Mouse (Mus musculus): ENCODE measurements around the gene Fbxl14.
"Not testable (repeated sequence)": the region's sequence is repeated elsewhere in the genome, so short reads cannot be mapped to it uniquely, and the experiment has no call there.

The Fbxl14 gene

DNA sequence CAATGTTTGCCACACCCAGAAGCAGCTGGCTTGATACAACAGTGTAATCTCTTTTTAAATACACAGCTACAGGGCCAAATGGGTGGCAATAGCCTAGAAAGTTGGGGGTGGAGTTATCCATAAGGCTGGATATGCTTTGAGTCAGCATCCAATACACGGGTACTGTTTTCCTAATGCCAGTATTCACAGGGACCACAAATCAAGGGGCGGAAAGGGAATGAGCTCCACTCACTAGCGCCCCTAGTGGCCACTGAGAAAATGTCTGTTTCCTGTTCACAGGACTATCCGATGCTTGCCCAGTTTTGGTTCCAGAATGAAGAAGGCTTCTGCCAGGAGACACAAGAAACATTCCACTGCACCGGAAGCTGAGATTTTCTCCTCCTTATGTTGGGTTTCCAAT is 7.3 kb upstream of the Fbxl14 start:
- peak; percentile 60 for DNase-seq

GRCm38 (mm10) chr6:119472705-119473104 is 6.8 kb upstream of the Fbxl14 start:
- DNase-seq: no peak

DNA sequence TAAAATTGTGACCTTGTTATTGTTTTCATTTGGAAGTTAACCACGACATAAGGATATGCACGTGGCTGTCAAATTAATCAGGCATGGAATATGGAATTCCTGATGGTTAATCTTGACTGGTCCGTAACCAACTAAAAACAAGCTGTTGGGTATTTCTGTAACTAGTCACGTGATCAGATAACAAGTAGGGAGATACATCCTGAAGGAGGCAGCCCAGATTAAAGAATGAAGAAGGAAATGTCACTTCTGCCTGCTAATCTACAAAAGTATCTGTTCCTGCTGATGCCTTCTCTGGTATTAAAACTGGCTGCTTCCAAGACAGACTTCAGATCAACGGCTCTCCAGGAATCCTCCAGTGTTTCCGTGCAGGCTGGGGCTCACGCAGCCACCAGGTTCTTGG is 6.0 kb upstream of the Fbxl14 start:
- DNase-seq: no peak

GRCm38 (mm10) chr6:119473992-119474391 is 5.5 kb upstream of the Fbxl14 start:
- no peak for DNase-seq

DNA sequence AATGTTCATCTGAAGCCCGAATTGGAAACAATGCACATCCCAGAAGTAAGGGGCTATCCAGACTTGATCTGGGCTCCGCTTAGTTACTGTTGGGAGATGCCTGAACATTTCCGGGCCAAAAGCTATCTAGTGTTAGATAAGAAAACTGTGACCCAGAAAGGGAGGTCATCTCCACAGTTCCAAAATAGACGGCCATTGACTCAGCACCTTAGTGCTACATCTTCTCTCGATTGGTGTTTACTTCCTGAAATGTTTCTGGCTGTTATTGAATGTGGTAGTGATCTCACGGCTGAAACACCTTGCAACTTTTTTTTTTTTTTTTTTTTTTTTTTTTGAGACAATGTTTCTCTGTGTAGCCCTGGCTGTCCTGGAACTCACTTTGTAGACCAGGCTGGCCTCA is 3.5 kb upstream of the Fbxl14 start:
- DNase-seq: no peak

DNA sequence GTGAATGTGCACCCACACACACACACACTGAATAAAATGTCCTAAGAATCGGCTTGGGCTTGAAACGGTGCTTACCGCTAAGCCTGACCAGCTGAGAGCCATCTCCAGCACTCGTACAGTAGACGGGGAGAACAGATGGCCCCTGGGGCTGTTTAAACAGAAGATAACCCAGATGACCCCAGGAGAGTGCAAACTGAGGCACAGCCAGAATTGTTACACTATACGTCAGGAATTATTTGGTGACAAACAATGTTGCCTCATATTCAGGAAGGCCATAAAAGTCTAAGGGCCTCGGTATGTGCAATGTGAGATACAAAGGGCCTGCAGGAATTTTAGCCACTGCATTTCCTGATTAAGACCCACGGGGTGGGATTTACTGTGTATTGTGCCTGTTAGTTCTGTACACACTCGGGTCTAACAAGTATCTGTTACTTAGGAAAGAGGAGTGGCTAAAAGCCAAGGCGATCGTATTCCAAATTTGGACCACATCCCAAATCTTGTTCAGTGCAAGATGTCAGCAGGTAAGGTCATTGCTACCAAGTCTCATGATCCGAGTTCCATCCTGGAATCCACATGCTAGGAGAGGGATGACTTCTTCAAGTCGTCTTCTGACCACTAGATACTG is 1.7 kb upstream of the Fbxl14 start:
- DNase-seq: peak; percentile 65

GRCm38 (mm10) chr6:119478560-119479342 is 717 bp upstream of the Fbxl14 start:
- DNase-seq: peak; percentile 87

GRCm38 (mm10) chr6:119479876-119480705 is 623 bp downstream of the Fbxl14 start:
- DNase-seq: peak; percentile 67

DNA sequence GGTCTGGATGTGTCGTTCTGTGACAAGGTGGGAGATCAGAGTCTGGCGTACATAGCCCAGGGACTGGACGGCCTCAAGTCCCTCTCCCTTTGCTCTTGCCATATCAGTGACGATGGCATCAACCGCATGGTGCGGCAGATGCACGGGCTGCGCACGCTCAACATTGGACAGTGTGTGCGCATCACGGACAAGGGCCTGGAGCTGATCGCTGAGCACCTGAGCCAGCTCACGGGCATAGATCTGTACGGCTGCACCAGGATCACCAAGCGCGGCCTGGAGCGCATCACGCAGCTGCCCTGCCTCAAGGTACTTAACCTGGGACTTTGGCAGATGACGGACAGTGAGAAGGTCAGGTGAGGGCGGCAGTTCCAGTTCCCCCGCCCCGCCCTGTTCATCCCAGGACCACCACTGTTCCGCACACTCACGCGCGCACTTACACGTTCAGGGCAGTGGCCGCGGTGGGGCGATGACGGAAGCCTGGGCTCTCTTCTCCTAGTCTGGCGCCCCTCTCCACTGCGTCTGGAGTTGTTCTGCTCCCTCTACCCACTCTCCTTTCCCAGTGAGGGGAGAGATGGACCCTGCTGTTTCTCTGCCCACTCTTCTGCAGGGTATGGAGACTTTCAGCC is 1.4 kb downstream of the Fbxl14 start:
- no peak for DNase-seq

DNA sequence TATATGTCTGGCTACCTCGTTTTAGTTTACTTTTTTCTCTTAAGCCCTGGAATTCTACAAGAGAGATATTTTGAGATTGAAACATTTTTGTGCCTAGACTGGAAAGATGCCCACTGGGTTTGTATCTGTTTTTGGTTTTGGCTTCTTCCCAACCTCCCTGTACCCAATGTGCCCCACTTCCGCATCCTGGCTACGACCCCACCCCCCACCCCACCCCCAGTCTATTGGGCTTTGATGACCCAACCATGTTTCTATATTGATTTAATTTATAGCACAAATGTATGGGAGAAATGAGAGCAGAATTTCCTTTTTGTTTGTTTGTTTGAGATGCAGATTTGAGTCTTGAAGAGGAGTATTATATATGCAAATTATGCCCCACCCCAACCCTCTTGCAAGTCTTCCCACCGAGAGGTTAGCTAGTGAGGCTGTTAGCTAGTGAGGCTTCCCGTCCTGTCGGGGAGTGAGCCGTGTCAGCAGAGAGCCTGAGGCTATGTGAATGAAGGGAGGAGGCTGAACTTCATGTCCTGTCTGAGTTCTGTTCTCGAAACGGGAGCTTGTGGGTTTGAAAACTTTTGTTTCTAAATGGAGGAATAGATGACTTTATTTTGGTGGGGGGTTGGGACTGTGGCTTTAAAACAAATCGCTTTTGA is 2.4 kb downstream of the Fbxl14 start:
- not testable (repeated sequence) for DNase-seq

GRCm38 (mm10) chr6:119482958-119483600 is 3.6 kb downstream of the Fbxl14 start:
- DNase-seq: no peak

- DNase-seq: no peak
These were observed 6.0 kb downstream of the Fbxl14 start for GRCm38 (mm10) chr6:119485486-119485885.

DNA sequence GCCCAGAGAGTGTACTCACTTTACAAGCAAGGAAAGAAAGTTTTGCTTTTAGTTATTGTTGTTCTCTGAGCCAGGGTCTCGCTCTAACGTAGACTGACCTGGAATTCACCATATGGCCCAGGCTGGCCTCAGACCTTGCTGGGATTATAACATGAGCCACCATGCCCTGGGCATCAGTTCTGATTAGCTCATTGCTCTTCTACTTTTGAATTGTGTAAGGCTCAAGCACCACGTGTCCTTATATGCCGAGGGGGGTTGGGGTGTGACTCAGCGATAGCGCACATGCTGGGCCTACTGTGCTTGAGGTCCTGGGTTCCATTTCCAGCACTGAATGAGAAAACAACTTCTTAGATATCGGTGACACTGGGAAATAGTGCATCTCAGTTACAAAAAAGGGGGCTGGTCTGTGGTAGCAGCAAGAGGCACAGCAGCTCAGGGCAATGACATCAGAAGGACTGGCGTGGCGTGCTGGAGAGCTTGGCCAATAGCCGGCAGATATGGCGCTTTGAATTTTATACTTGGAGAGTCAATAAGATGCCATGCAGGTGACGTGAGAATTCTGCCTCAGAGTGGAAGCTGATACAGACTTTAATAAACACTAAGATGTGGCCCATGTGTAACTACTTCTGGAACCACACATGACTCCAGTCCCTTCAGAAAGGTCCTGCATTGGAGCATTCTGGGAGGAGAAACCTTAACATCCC is 7.1 kb downstream of the Fbxl14 start:
- no peak for DNase-seq

DNA sequence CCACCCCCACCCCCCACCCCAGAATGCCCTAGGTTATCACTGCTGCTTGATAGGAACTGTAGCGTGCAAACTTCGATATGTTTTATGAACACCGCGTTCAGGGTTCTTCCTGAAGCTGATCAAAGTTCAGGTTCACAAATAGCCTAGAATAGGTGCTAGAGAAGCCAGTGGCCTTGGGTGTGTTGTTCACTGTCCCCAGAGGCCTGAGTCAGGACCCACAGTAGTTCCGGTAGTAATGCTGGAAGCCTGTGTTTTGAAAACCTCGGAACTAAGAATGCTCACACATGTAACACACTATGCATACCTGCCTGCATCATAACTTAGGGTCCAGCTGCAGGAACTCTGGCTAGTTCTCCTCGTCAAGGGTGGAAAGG is 7.6 kb downstream of the Fbxl14 start:
- no peak for DNase-seq

DNA sequence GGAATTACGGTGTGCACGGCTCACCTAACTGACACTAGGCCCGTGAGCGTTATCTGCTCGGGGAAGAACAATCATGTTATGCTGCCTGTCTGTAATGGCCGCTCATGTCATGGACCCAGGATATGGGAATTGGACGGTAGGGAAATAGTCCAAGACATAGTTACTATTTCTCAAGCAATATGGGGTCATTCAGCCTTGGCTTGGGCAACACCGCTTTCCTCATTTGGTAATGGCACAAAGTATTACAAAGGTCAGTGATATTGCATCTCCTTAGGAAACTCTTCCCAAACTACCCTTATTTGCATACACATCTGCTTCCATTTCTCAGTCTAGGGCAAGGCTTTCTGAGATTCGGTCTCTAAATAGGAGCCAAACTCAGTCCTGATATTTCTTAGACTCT is 8.2 kb downstream of the Fbxl14 start:
- no peak for DNase-seq

- peak; percentile 39 for DNase-seq
These were observed 10.3 kb downstream of the Fbxl14 start for GRCm38 (mm10) chr6:119489765-119490164.

- DNase-seq: no peak
These were observed 11.1 kb downstream of the Fbxl14 start for GRCm38 (mm10) chr6:119490549-119490948.

DNA sequence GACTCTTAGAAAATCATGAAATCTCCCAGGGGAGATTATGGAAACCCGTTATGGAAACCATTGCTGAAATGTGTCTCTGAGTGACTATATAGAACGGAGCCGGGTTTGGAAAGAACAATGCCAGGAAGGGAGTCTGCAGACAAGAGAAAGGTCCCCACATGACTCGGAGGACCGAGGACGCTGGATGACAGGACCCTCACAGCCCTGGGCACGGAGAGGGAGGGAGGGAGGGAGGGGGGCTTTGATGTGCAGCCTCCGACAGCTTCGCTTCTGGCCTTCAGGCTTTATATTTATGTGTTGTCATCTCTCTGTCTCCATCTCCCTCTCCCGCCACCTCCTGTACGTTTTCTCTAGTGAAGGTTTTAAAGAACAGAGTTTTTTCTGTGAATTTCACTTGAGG is 11.5 kb downstream of the Fbxl14 start:
- no peak for DNase-seq

DNA sequence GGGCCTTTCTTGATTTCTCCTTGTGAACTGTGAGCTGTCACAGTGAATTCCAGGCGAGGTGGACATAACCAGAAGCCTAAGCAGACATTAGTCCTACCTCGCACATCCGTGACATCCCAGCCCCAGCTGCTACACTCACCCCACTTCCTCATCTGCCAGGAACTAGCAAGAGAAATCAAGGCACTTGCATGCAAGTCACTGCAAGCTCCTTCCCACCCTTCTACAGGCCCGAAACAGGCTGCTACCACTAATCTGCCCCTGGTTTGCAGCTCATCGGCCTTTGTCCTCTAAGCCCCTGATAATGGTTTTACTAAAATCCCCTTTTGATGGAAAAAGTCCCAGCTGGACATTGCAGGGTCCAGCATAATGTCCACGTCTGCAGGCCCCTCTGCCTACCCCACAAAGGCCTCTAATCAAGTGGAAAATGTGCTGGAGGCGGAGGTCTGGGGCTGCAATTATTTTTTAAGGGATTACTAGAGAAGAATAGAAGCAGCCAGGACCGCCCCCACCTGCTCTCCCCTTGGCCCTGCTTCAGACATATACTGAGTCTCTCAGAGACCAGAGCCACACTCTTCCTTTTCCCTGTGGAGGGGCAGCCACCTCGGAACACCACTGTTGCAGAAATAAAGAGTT is 12.6 kb downstream of the Fbxl14 start:
- DNase-seq: no peak

DNA sequence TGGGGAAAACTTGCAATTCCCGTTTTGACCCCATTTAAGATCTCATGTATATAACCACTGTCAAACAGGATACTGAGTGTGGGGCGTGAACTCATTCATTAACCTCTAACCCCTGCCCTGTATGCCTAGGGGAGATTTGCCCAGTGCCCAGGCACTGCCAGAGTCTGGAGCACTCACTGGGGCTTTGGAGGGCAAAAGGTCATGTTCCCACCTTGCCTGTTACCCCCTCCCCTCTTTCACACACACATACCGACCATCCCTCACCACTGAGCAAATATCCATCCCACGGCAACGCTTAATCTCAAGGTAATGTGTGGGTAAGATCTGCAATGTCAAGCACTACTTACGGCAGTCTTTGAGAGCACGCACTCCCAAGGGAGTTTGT is 13.2 kb downstream of the Fbxl14 start:
- DNase-seq: no peak

DNA sequence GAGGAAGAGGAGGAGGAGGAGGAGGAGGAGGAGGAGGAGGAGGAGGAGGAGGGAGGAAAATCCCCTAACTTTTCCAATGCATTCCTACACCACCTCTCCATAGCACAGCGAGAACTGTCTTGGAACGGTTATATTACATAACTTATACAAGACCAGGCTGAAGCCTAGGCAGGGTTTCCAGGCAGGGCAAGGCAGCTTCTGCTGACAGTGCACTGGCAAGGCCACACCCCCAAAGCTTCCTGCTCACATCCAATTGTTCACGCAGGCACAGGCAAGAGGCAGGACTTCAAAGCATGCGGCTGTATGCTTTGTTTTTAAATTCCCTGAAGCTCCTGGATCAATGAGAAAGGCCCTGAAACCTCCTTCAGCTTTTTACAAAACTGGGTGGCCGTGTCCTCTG is 19.8 kb downstream of the Fbxl14 start:
- DNase-seq: no peak

All from cerebellum, adult 9-10 months (tissue).